Mouse (Mus musculus): ENCODE results near the gene Hist1h2bf. TPM values are rescaled to one million over a fixed set of nuclear protein-coding genes. Genes with fewer than 3 reads are reported as not detected.

Gene Hist1h2bf
- total RNA-seq, 2 experiments from 2014 or later, result 10.2 to 10.9 TPM

GRCm38 (mm10) chr13:23529480-23530165 lies 44.4 kb downstream of the Hist1h2bf start:
- DNase-seq, result no peak

GRCm38 (mm10) chr13:23529005-23529404 lies 45.0 kb downstream of the Hist1h2bf start:
- DNase-seq, result no peak

GRCm38 (mm10) chr13:23526312-23526711 lies 47.7 kb downstream of the Hist1h2bf start:
- DNase-seq, result peak; percentile 90 to 97

- DNase-seq, result no peak
Measured at GRCm38 (mm10) chr13:23525901-23526300, 48.1 kb downstream of the Hist1h2bf start.

- DNase-seq, result peak; percentile 74 to 84
Measured at GRCm38 (mm10) chr13:23524654-23525053, 49.3 kb downstream of the Hist1h2bf start.

- DNase-seq, result no peak
Measured at GRCm38 (mm10) chr13:23523976-23524375, 50.0 kb downstream of the Hist1h2bf start.

Small RNA genes lying within 50 kb of the gene (microRNA-seq; reads per million reads assigned to microRNA genes)
- 0 reads per million in 2 experiments for gene Gm44297
- 0 reads per million in 2 experiments for gene Gm44359
- gene Gm44394, result 0 reads per million in 2 experiments

Other genes with a start within 250 kb of the Hist1h2bf start
- 10 to 100 TPM; 16.7 to 17.3 TPM for gene Zfp322a, start 205.0 kb downstream of the Hist1h2bf start, total RNA-seq (2021)
- 1 to 10 TPM; 4.6 to 4.7 TPM for gene Abt1, start 150.3 kb downstream of the Hist1h2bf start, total RNA-seq (2021)
- gene Btn1a1, start 108.3 kb downstream of the Hist1h2bf start, total RNA-seq (2021), result not detected
- gene Btn2a2, start 85.3 kb downstream of the Hist1h2bf start, total RNA-seq (2021), result not detected
- gene Hist1h4h, start 43.1 kb downstream of the Hist1h2bf start, total RNA-seq (2021), result 100 to 1,000 TPM; 225 to 244 TPM
- gene Hist1h2af, start 40.3 kb downstream of the Hist1h2bf start, total RNA-seq (2021), result 10 to 100 TPM in 1 of 2 experiments, 1 to 10 TPM in 1; 6.3 to 16.6 TPM
- 1 to 10 TPM; 3.1 TPM for gene Hist1h3g, start 38.8 kb downstream of the Hist1h2bf start, total RNA-seq (2021)
- 1 to 10 TPM; 1.1 to 1.5 TPM for gene Hist1h2bh, start 30.8 kb downstream of the Hist1h2bf start, total RNA-seq (2021)
- gene Hist1h3f, start 30.1 kb downstream of the Hist1h2bf start, total RNA-seq (2021), result 1 to 10 TPM; 4.9 to 6.3 TPM
- 10 to 100 TPM; 24.1 to 27.9 TPM for gene Hist1h4f, start 22.5 kb downstream of the Hist1h2bf start, total RNA-seq (2021)
- 1 to 10 TPM in 1 of 2 experiments, under 1 TPM in 1; 0.94 to 1.0 TPM for gene Hist1h1d, start 20.9 kb downstream of the Hist1h2bf start, total RNA-seq (2021)
- 10 to 100 TPM; 11.6 to 16.2 TPM for gene Hist1h3e, start 11.8 kb downstream of the Hist1h2bf start, total RNA-seq (2021)
- gene Hist1h2ae, start 3.0 kb downstream of the Hist1h2bf start, total RNA-seq (2021), result 1 to 10 TPM; 2.9 to 3.0 TPM
- gene Hist1h2bg, start 2.8 kb downstream of the Hist1h2bf start, total RNA-seq (2021), result 10 to 100 TPM; 18.2 to 25.6 TPM
- 1 to 10 TPM; 2.0 to 4.1 TPM for gene Hist1h2ad, start 185 bp upstream of the Hist1h2bf start, total RNA-seq (2021)
- gene Hist1h3d, start 1.6 kb upstream of the Hist1h2bf start, total RNA-seq (2021), result 1 to 10 TPM; 2.4 to 2.5 TPM
- 10 to 100 TPM; 51.2 to 52.9 TPM for gene Hist1h4d, start 7.4 kb upstream of the Hist1h2bf start, total RNA-seq (2021)
- 10 to 100 TPM in 1 of 2 experiments, 1 to 10 TPM in 1; 8.6 to 10.2 TPM for gene Hist1h2be, start 46.9 kb upstream of the Hist1h2bf start, total RNA-seq (2021)
- 10 to 100 TPM; 19.6 to 19.7 TPM for gene Hist1h1e, start 48.4 kb upstream of the Hist1h2bf start, total RNA-seq (2021)
- 1 to 10 TPM; 1.2 to 1.3 TPM for gene Hist1h2ac, start 109.8 kb upstream of the Hist1h2bf start, total RNA-seq (2021)
- gene Hist1h2bc, start 110.0 kb upstream of the Hist1h2bf start, total RNA-seq (2021), result 10 to 100 TPM; 71.2 to 76.1 TPM
- not detected for gene Hist1h1t, start 121.6 kb upstream of the Hist1h2bf start, total RNA-seq (2021)
- gene Hist1h4c, start 124.3 kb upstream of the Hist1h2bf start, total RNA-seq (2021), result 10 to 100 TPM; 42.5 to 46.8 TPM
- gene Hfe, start 136.7 kb upstream of the Hist1h2bf start, total RNA-seq (2021), result 10 to 100 TPM; 60.9 to 64.1 TPM
- gene Hist1h1c, start 164.6 kb upstream of the Hist1h2bf start, total RNA-seq (2021), result 100 to 1,000 TPM; 162 to 175 TPM
- gene Hist1h3c, start 171.4 kb upstream of the Hist1h2bf start, total RNA-seq (2021), result 1 to 10 TPM; 2.5 to 3.4 TPM
- gene Hist1h2bb, start 172.5 kb upstream of the Hist1h2bf start, total RNA-seq (2021), result 1 to 10 TPM; 7.4 to 8.1 TPM
- gene Hist1h2ab, start 176.9 kb upstream of the Hist1h2bf start, total RNA-seq (2021), result 1 to 10 TPM; 5.8 to 6.8 TPM
- gene Hist1h3b, start 178.1 kb upstream of the Hist1h2bf start, total RNA-seq (2021), result 10 to 100 TPM in 1 of 2 experiments, 1 to 10 TPM in 1; 8.3 to 10.5 TPM
- gene Hist1h4b, start 182.8 kb upstream of the Hist1h2bf start, total RNA-seq (2021), result 10 to 100 TPM in 1 of 2 experiments, 1 to 10 TPM in 1; 9.6 to 10.9 TPM
- 1 to 10 TPM; 5.4 to 6.4 TPM for gene Hist1h4a, start 187.0 kb upstream of the Hist1h2bf start, total RNA-seq (2021)
- gene Hist1h3a, start 188.2 kb upstream of the Hist1h2bf start, total RNA-seq (2021), result 10 to 100 TPM in 1 of 2 experiments, 1 to 10 TPM in 1; 7.5 to 10.7 TPM
- 1 to 10 TPM; 4.3 to 5.4 TPM for gene Hist1h1a, start 189.5 kb upstream of the Hist1h2bf start, total RNA-seq (2021)
- under 1 TPM in 1 of 2 experiments, not detected in 1; 0.21 TPM for gene Trim38, start 195.7 kb upstream of the Hist1h2bf start, total RNA-seq (2021)
- gene Slc17a2, start 232.8 kb upstream of the Hist1h2bf start, total RNA-seq (2021), result not detected